Mouse (Mus musculus) neural tube, embryonic 14.5 days (tissue): ENCODE results near the gene Tcf7l2. TPM values are rescaled to one million over a fixed set of nuclear protein-coding genes. Genes with fewer than 3 reads are reported as not detected.

Experiments used
- ATAC-seq: fragments of 200-750 bp; cut with Nextera tagmentation; 2 replicates; pipeline ENCODE4 v1.8.0; 2017; ENCODE audit warnings: low read depth, mild to moderate bottlenecking, moderate TSS enrichment, moderate library complexity
- H3K27ac ChIP-seq: fragments of 300-500 bp; sonication (generic); 2 replicates; pipeline ENCODE4 v1.5.1; 2014; ENCODE audit warnings: low read depth, mild to moderate bottlenecking, control low read depth, low read length, moderate library complexity, mixed read lengths
- H3K27me3 ChIP-seq: fragments of 300-500 bp; sonication (generic); 2 replicates; pipeline ENCODE4 v1.6.1; 2014; ENCODE audit warnings: low read length; ENCODE audit not compliant: control insufficient read depth, insufficient read depth
- H3K36me3 ChIP-seq: fragments of 300-500 bp; sonication (generic); 2 replicates; pipeline ENCODE4 v1.6.1; 2014; ENCODE audit warnings: low read length, mixed read lengths; ENCODE audit not compliant: control insufficient read depth, insufficient read depth
- H3K4me1 ChIP-seq: fragments of 300-500 bp; sonication (generic); 2 replicates; pipeline ENCODE4 v1.6.1; 2014; ENCODE audit warnings: low read length; ENCODE audit not compliant: control insufficient read depth, insufficient read depth
- H3K4me2 ChIP-seq: fragments of 300-500 bp; sonication (generic); 2 replicates; pipeline ENCODE4 v1.6.1; 2014; ENCODE audit warnings: mild to moderate bottlenecking, low read depth, low read length, control low read depth
- H3K4me3 ChIP-seq: fragments of 300-500 bp; sonication (generic); 2 replicates; pipeline ENCODE4 v1.5.1; 2014; ENCODE audit warnings: low read depth, low read length, control low read depth, mixed read lengths
- H3K9ac ChIP-seq: fragments of 300-500 bp; sonication (generic); replicated peaks from 2 replicates; pipeline ENCODE4 v1.6.1; 2014; ENCODE audit warnings: low read depth, mild to moderate bottlenecking, control low read depth, low read length, mixed read lengths
- H3K9me3 ChIP-seq: fragments of 300-500 bp; sonication (generic); 2 replicates; pipeline ENCODE4 v1.6.1; 2016; ENCODE audit warnings: low read length; ENCODE audit not compliant: control insufficient read depth
- WGBS: fragments of 180-500 bp; shearing (Covaris S2); extraction: QIAGEN DNeasy Blood & Tissue Kit; methylation state at CpG from one replicate; pipeline ENCODE4 v1.1.7; 2014; 5-methylcytosine and 5-hydroxymethylcytosine counted together
- polyA plus RNA-seq: library from polyadenylated mRNA; unstranded; fragments of >200 nt; fragmentation: Nextera tagmentation; extraction: Ambion mirVana; gene quantifications from 2 replicates; pipeline ENCODE4 v1.2.1, GENCODE M21; 2014

Gene Tcf7l2
- polyA plus RNA-seq, result 15.5 and 16.7 TPM in 2 replicates

- no peaks in the 10 kb centered on the region for H3K36me3 ChIP-seq
- ATAC-seq, result peak; percentile 89
- H3K9ac ChIP-seq, result peak within 1 kb of the TSS; percentile 57
- peak within 1 kb of the TSS; percentile 55 for H3K27ac ChIP-seq
- 1% methylated on average over 42 of the region's 42 CpGs for WGBS
- peak within 1 kb of the TSS; percentile 54 for H3K4me2 ChIP-seq
- H3K9me3 ChIP-seq, result no peaks in the 10 kb centered on the region
- H3K27me3 ChIP-seq, result no peaks in the 10 kb centered on the region
- 0 out of 2 replicates have a peak, but pooled peaks cover 6% of the 10 kb centered on the region for H3K4me1 ChIP-seq
- peak within 1 kb of the TSS; percentile 41 for H3K4me3 ChIP-seq
Observed at GRCm38 (mm10) chr19:55741439-55741928, at the start of gene Tcf7l2. Gene Tcf7l2 (plus strand): TSS chr19:55741820.

- ATAC-seq, result no peak
Observed at GRCm38 (mm10) chr19:55694651-55695050, 47.0 kb upstream of the Tcf7l2 start.

GRCm38 (mm10) chr19:55695418-55695817, 46.2 kb upstream of the Tcf7l2 start:
- Histone ChIP-seq H3K36me3 (no peaks in the 10 kb centered on the region), H3K9ac (no peak overlapping the region), H3K4me2 (no peak overlapping the region), H3K27ac (no peak overlapping the region), H3K4me3 (no peak overlapping the region), H3K9me3 (no peaks in the 10 kb centered on the region), H3K4me1 (no peaks in the 10 kb centered on the region), H3K27me3 (no peaks in the 10 kb centered on the region)
- ATAC-seq, result no peak
- 80% methylated on average over 10 of the region's 10 CpGs for WGBS

More at GRCm38 (mm10) chr19:55694651-55695050, 47.0 kb upstream of the Tcf7l2 start:
- no peaks in the 10 kb centered on the region for H3K27me3 ChIP-seq
- no peak overlapping the region for H3K4me2 ChIP-seq
- WGBS, result 22% methylated on average over 13 of the region's 13 CpGs
- H3K9ac ChIP-seq, result no peak overlapping the region
- no peaks in the 10 kb centered on the region for H3K4me1 ChIP-seq
- no peak overlapping the region for H3K27ac ChIP-seq
- no peaks in the 10 kb centered on the region for H3K36me3 ChIP-seq
- no peaks in the 10 kb centered on the region for H3K9me3 ChIP-seq
- no peak overlapping the region for H3K4me3 ChIP-seq

GRCm38 (mm10) chr19:55698892-55699291, 42.7 kb upstream of the Tcf7l2 start:
- Histone ChIP-seq H3K9me3 (no peaks in the 10 kb centered on the region), H3K4me2 (no peak overlapping the region), H3K4me3 (no peak overlapping the region), H3K4me1 (no peaks in the 10 kb centered on the region), H3K9ac (no peak overlapping the region), H3K27me3 (no peaks in the 10 kb centered on the region), H3K36me3 (no peaks in the 10 kb centered on the region), H3K27ac (no peak overlapping the region)
- ATAC-seq, result no peak
- WGBS, result 89% methylated on average over 5 of the region's 5 CpGs

- Histone ChIP-seq H3K27ac (no peak overlapping the region), H3K9me3 (no peaks in the 10 kb centered on the region), H3K36me3 (no peaks in the 10 kb centered on the region), H3K27me3 (no peaks in the 10 kb centered on the region), H3K9ac (no peak overlapping the region), H3K4me1 (no peaks in the 10 kb centered on the region), H3K4me3 (no peak overlapping the region), H3K4me2 (no peak overlapping the region)
- 22% methylated on average over 6 of the region's 6 CpGs for WGBS
- no peak for ATAC-seq
Observed at GRCm38 (mm10) chr19:55700214-55700568, 41.4 kb upstream of the Tcf7l2 start.

- 30% methylated on average over 11 of the region's 11 CpGs for WGBS
- H3K36me3 ChIP-seq, result no peaks in the 10 kb centered on the region
- ATAC-seq, result no peak
- H3K27me3 ChIP-seq, result no peaks in the 10 kb centered on the region
- no peaks in the 10 kb centered on the region for H3K9me3 ChIP-seq
- no peaks in the 10 kb centered on the region for H3K4me1 ChIP-seq
- H3K4me2 ChIP-seq, result no peak overlapping the region
- H3K27ac ChIP-seq, result no peak overlapping the region
- no peak overlapping the region for H3K4me3 ChIP-seq
- H3K9ac ChIP-seq, result no peak overlapping the region
Observed at GRCm38 (mm10) chr19:55700569-55701282, 40.9 kb upstream of the Tcf7l2 start.

- WGBS, result 86% methylated on average over 9 of the region's 9 CpGs
Observed at GRCm38 (mm10) chr19:55701283-55701633, 40.4 kb upstream of the Tcf7l2 start.

GRCm38 (mm10) chr19:55702081-55702480, 39.5 kb upstream of the Tcf7l2 start:
- H3K4me2 ChIP-seq, result no peak overlapping the region
- no peak overlapping the region for H3K27ac ChIP-seq
- 46% methylated on average over 4 of the region's 4 CpGs for WGBS
- ATAC-seq, result no peak
- H3K9ac ChIP-seq, result no peak overlapping the region
- H3K9me3 ChIP-seq, result no peaks in the 10 kb centered on the region
- no peaks in the 10 kb centered on the region for H3K36me3 ChIP-seq
- no peak overlapping the region for H3K4me3 ChIP-seq
- no peaks in the 10 kb centered on the region for H3K27me3 ChIP-seq
- H3K4me1 ChIP-seq, result no peaks in the 10 kb centered on the region

More at GRCm38 (mm10) chr19:55701283-55701633, 40.4 kb upstream of the Tcf7l2 start:
- no peak overlapping the region for H3K4me2 ChIP-seq
- no peak overlapping the region for H3K9ac ChIP-seq
- no peak overlapping the region for H3K4me3 ChIP-seq
- no peaks in the 10 kb centered on the region for H3K36me3 ChIP-seq
- no peak for ATAC-seq
- no peak overlapping the region for H3K27ac ChIP-seq
- no peaks in the 10 kb centered on the region for H3K9me3 ChIP-seq
- no peaks in the 10 kb centered on the region for H3K4me1 ChIP-seq
- no peaks in the 10 kb centered on the region for H3K27me3 ChIP-seq

GRCm38 (mm10) chr19:55702716-55703115, 38.9 kb upstream of the Tcf7l2 start:
- ATAC-seq, result no peak
- H3K4me2 ChIP-seq, result no peak overlapping the region
- no peak overlapping the region for H3K9ac ChIP-seq
- no peaks in the 10 kb centered on the region for H3K4me1 ChIP-seq
- no peak overlapping the region for H3K4me3 ChIP-seq
- H3K36me3 ChIP-seq, result no peaks in the 10 kb centered on the region
- 94% methylated on average over 8 of the region's 8 CpGs for WGBS
- no peaks in the 10 kb centered on the region for H3K27me3 ChIP-seq
- H3K9me3 ChIP-seq, result no peaks in the 10 kb centered on the region
- no peak overlapping the region for H3K27ac ChIP-seq
